8 mouse cellular contexts compared by ENCODE assay signal in the genomic region with DNA sequence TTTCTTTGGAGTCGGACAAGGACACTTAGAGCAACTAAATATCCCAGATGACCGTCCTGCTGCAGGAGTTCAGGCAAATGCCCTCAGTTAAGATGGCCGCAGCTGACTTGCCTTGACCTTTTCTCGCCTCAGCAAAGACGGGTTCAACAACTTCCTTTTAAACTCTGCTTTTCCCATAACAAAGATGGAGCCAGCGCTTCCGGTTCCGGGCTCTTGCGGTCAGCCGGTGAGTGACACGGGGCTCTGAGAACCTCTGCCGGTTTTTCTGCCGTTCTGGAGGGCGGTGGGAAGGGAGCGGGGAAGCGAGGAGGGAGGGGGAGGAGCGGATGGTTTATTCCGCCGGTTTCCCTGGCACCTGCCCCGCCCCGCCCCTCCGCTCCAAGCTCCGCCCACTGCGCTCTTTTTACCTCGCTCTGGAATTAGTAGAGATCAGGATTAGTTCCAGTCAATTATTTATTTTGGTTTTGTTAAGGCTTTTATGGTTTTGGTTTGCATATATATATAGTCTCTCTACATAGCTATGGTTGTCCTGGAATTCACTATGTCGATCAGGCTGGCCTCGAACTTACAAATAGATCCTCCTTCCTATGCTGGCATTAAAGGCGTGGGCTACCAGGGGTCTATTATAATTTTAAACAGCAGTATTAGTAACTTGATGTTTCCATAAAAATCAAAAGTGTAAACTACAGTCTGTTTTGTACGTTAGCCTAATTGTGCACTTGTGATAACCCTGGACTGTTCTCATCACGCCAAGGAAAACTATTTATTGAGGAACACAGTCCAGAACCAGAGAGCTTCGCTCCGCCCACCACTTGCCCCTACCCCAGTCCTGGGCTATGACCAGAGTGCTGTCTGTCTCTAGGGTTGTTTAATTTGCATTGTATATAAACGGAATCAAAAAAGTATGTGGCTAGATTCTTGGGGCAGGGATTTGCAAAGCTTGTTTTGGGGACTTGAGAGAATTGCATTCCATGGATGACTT. TPM values are rescaled to one million over a fixed set of nuclear protein-coding genes. Genes with fewer than 3 reads are reported as not detected.
DNase-seq lines count a peak whose midpoint lies in the region; ATAC-seq and TF ChIP-seq lines count a peak whose summit lies in the region.

A gene (plus strand): TSS at position 176 of the 982 bp plus-strand sequence.

- H3K4me3 ChIP-seq in cortical plate, adult 2 months (ENCODE audit: insufficient read depth, low read length): peak within 1 kb of the TSS; percentile 22
- peak within 1 kb of the TSS; percentile 91 for H3K4me3 ChIP-seq in megakaryocyte, embryonic 14.5 days (replicated peaks)

- TF ChIP-seq CTCF in cortical plate, adult 2 months (IDR thresholded peaks at IDR 0.05; ENCODE audit: extremely low read depth, insufficient read depth, low read length): no peak

- peak; percentile 66 for ATAC-seq in activated CD4-positive, CD25-positive, alpha-beta regulatory T cell, adult 4 months

- H3K9me3 ChIP-seq in megakaryocyte, embryonic 14.5 days: no peaks in the 10 kb centered on the region

- no peaks in the 10 kb centered on the region for H3K36me3 ChIP-seq in megakaryocyte, embryonic 14.5 days (replicated peaks; ENCODE audit: low read length)

- peak; percentile 54; the same call in 1 of the 2 replicates for TF ChIP-seq POLR2A in cortical plate, adult 2 months (IDR thresholded peaks at IDR 0.05; ENCODE audit: extremely low read depth, insufficient read depth, low read length)

- H3K27me3 ChIP-seq in megakaryocyte, embryonic 14.5 days (replicated peaks): no peaks in the 10 kb centered on the region

- peaks cover 9% of the 10 kb centered on the region for H3K4me1 ChIP-seq in cortical plate, adult 2 months (ENCODE audit: control insufficient read depth, insufficient read depth, low read length)
- peaks cover 43% of the 10 kb centered on the region for H3K4me1 ChIP-seq in megakaryocyte, embryonic 14.5 days

- 0 out of 2 replicates have a peak within 1 kb of the TSS, but pooled peaks have one; percentile 42 for H3K27ac ChIP-seq in cortical plate, adult 2 months (ENCODE audit: insufficient read depth, low read length)

- peak; percentile 83 to 90 for DNase-seq in gastrocnemius, adult 8-10 months (ENCODE audit: low spot score in 2 of 2)
- DNase-seq in hindlimb bud, embryonic 11.5 days (ENCODE audit: extremely low spot score, low read depth, low spot score): peak; percentile 70
- DNase-seq in left cerebral cortex, adult 8-10 months (ENCODE audit: low spot score in 2 of 2): peak; percentile 72 to 93
- DNase-seq in right cerebral cortex, postnatal 10 days (ENCODE audit: low spot score in 2 of 2): peak; percentile 94 to 96
- DNase-seq in urinary bladder, postnatal 25 days (ENCODE audit: low spot score): peak; percentile 80

RNA-seq across cellular contexts. Expression of the gene that starts here (rescaled TPM):
- polyA plus RNA-seq in activated CD4-positive, CD25-positive, alpha-beta regulatory T cell, adult 4 months (2017; shearing (Covaris generic)): 10 to 100 TPM; 27.2 to 28.1 TPM
- polyA plus RNA-seq in cortical plate, adult 2 months (2012; rRNA removed): 21.7 and 23.4 TPM in 2 replicates
- total RNA-seq in gastrocnemius, adult 8-10 months (2022): 1 to 10 TPM; 5.6 to 9.8 (median 7.0) TPM
- 10 to 100 TPM in 2 of 4 experiments, 1 to 10 TPM in 2; 8.9 to 12.7 (median 10.9) TPM for total RNA-seq in left cerebral cortex, adult 8-10 months (2022)
- polyA plus RNA-seq in megakaryocyte, embryonic 14.5 days (2012; ENCODE audit: insufficient read depth, low replicate concordance): not detected in 2 replicates

Comparison
In these comparisons a context has a peak if more than half of its experiments do, and no peak if none do; other contexts are left out.
1. Peak in every context shown above with its lines: DNase-seq, ATAC-seq, H3K4me3 ChIP-seq and H3K27ac ChIP-seq.
2. RNA of the gene that starts here (polyA plus RNA-seq): 27.2 to 28.1 TPM in activated CD4-positive, CD25-positive, alpha-beta regulatory T cell, adult 4 months and 21.7 to 23.4 TPM in cortical plate, adult 2 months; not detected in megakaryocyte, embryonic 14.5 days; every median in the first group is over 10 times any median in the second.